Mouse (Mus musculus) heart, embryonic 11.5 days (tissue): ENCODE measurements at regions not wholly inside any gene's neighbourhood (a gene's known extent, or its start where the extent isn't known, plus 50 kb on each side); places are given as distances from the start of the nearest gene placed in this dataset.

Source experiments
- ATAC-seq: fragments of 200-750 bp; cut with Nextera tagmentation; replicated peaks from 2 replicates; pipeline ENCODE4 v1.8.0; 2017; ENCODE audit warnings: moderate library complexity; ENCODE audit not compliant: insufficient number of reproducible peaks, low FRiP score, low TSS enrichment
- H3K27ac ChIP-seq: fragments of 300-500 bp; sonication (generic); 2 replicates; pipeline ENCODE4 v1.5.1; 2014; ENCODE audit warnings: mild to moderate bottlenecking, low read depth, low read length
- H3K27me3 ChIP-seq: fragments of 300-500 bp; sonication (generic); 2 replicates; pipeline ENCODE4 v1.6.1; 2014; ENCODE audit warnings: mild to moderate bottlenecking, low read length, mixed read lengths; ENCODE audit not compliant: control insufficient read depth, insufficient read depth
- H3K36me3 ChIP-seq: fragments of 300-500 bp; sonication (generic); 2 replicates; pipeline ENCODE4 v1.6.1; 2014; ENCODE audit warnings: mild to moderate bottlenecking, low read length, moderate library complexity, mixed read lengths; ENCODE audit not compliant: control insufficient read depth, insufficient read depth
- H3K4me1 ChIP-seq: fragments of 300-500 bp; sonication (generic); 2 replicates; pipeline ENCODE4 v1.6.1; 2014; ENCODE audit warnings: low read length; ENCODE audit not compliant: control insufficient read depth, insufficient read depth
- H3K4me2 ChIP-seq: fragments of 300-500 bp; sonication (generic); 2 replicates; pipeline ENCODE4 v1.6.1; 2014; ENCODE audit warnings: mild to moderate bottlenecking, moderate library complexity
- H3K4me3 ChIP-seq: fragments of 300-500 bp; sonication (generic); 2 replicates; pipeline ENCODE4 v1.5.1; 2014; ENCODE audit warnings: low read depth, low read length
- H3K9ac ChIP-seq: fragments of 300-500 bp; sonication (generic); 2 replicates; pipeline ENCODE4 v1.6.1; 2014; ENCODE audit warnings: mild to moderate bottlenecking, low read depth, low read length, moderate library complexity
- H3K9me3 ChIP-seq: fragments of 300-500 bp; sonication (generic); replicated peaks from 2 replicates; pipeline ENCODE4 v1.6.1; 2016; ENCODE audit warnings: low read length; ENCODE audit not compliant: control insufficient read depth
- WGBS: fragments of 180-500 bp; shearing (Covaris S2); extraction: QIAGEN DNeasy Blood & Tissue Kit; methylation state at CpG from one replicate; pipeline ENCODE4 v1.1.7; 2014; ENCODE audit not compliant: insufficient replicate concordance; 5-methylcytosine and 5-hydroxymethylcytosine counted together

DNA sequence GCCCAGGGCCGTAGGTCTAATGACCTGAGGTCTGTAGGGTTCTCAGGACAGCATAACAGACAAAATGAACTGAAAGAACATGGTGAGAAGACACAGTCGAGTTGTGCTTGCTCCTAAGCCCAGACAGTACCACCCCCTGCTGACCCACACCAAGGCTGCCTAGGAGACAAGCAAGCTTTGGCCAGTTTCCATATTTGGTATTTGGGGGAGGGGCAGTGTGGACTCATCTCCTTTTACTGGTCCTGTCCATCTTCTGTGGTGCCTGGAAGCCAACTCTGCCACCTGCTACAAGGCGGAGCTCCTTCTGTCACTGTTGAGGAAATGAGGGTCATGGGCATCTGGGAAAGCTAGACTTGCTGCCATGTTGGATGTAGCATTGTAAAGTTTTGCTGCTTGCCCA is 68.9 kb downstream of the Tex29 start:
- no peaks in the 10 kb centered on the region for H3K9me3 ChIP-seq
- WGBS = 46% methylated on average over 3 of the region's 3 CpGs
- no peak overlapping the region for H3K9ac ChIP-seq
- no peak for ATAC-seq
- no peak overlapping the region for H3K4me2 ChIP-seq
- H3K27ac ChIP-seq = no peak overlapping the region
- no peaks in the 10 kb centered on the region for H3K4me1 ChIP-seq
- 0 out of 2 replicates have a peak, but pooled peaks cover 3% of the 10 kb centered on the region for H3K27me3 ChIP-seq
- H3K4me3 ChIP-seq = no peak overlapping the region
- H3K36me3 ChIP-seq = no peaks in the 10 kb centered on the region

DNA sequence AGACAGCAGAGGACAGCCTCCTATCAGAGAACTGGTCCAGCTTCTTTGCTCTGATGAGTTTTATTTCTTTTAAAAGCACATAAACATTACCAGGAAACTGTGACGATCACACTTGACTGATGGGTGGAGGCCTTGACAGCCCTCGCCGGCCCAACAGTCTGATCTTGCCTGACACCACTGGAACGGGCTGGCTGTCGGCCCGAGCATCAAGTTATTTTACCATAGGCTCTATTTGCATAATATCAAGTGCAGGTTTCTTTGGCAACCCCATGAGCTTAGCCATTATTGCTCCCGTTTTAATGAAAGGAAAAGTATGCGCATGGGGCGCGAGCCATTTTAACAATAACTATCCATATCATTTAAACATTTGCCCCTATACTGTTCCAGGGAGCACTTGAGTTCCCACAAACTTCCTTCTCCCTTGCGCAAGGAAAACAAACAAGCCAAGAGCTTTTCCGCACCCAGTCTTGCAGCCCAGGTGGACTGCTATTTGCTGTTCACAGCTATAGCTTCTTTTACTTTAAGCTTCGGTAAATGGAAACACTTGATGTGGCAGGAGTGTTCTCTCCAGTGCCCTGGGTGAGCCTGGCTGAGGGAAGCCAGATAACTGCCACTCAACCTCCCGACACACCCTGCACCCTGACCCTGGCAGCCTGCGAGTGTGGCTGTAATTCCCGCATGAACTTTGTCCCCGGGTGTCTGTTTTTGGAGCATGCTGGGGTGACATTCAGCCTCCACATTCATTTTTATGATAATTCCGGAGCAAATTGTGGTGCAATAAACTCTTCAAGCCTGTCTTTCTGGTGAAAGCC is 71.6 kb downstream of the Tex29 start:
- H3K4me2 ChIP-seq = no peak overlapping the region
- ATAC-seq = no peak
- H3K4me1 ChIP-seq = 0 out of 2 replicates have a peak, but pooled peaks cover 2% of the 10 kb centered on the region
- H3K4me3 ChIP-seq = no peak overlapping the region
- H3K27me3 ChIP-seq = 0 out of 2 replicates have a peak, but pooled peaks cover 3% of the 10 kb centered on the region
- H3K27ac ChIP-seq = no peak overlapping the region
- H3K9me3 ChIP-seq = no peaks in the 10 kb centered on the region
- H3K36me3 ChIP-seq = no peaks in the 10 kb centered on the region
- WGBS = 72% methylated on average over 18 of the region's 18 CpGs
- no peak overlapping the region for H3K9ac ChIP-seq

DNA sequence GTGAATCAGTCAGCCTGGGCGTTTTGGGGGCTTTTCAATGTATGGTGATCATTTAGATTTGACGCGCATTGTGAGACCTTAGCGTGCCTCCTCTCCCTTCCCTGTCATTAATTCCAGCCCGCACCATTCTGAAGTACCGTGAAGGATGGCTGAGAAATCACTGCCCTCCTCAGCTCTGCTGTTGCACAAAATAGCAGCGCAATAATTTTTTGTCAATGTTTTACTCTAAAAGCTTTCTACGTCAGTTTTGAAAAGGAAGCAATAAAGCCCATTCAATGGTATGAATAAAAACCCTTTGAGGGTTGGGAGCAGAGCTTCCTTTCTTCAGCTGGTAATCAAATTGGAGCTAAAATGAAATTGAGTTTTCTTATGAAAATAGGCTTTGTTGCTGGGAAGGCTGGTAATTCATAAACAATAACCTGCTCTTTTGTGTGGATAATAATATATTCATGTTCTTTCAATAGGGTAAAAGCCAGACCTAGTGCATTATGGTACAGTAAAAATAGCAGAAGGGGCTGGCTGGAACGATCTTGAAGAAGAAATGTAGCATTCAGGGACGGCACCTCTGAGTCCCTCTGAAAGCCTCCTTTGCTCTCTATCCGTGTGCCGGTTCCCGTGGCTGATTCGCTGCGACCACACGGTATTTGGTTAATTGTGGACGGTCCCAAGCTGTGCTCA is 72.3 kb downstream of the Tex29 start:
- H3K4me2 ChIP-seq = no peak overlapping the region
- no peak overlapping the region for H3K27ac ChIP-seq
- 0 out of 2 replicates have a peak, but pooled peaks cover 2% of the 10 kb centered on the region for H3K4me1 ChIP-seq
- H3K9me3 ChIP-seq = no peaks in the 10 kb centered on the region
- no peak overlapping the region for H3K4me3 ChIP-seq
- ATAC-seq = no peak
- WGBS = 83% methylated on average over 17 of the region's 17 CpGs
- H3K27me3 ChIP-seq = 0 out of 2 replicates have a peak, but pooled peaks cover 3% of the 10 kb centered on the region
- H3K9ac ChIP-seq = no peak overlapping the region
- no peaks in the 10 kb centered on the region for H3K36me3 ChIP-seq

DNA sequence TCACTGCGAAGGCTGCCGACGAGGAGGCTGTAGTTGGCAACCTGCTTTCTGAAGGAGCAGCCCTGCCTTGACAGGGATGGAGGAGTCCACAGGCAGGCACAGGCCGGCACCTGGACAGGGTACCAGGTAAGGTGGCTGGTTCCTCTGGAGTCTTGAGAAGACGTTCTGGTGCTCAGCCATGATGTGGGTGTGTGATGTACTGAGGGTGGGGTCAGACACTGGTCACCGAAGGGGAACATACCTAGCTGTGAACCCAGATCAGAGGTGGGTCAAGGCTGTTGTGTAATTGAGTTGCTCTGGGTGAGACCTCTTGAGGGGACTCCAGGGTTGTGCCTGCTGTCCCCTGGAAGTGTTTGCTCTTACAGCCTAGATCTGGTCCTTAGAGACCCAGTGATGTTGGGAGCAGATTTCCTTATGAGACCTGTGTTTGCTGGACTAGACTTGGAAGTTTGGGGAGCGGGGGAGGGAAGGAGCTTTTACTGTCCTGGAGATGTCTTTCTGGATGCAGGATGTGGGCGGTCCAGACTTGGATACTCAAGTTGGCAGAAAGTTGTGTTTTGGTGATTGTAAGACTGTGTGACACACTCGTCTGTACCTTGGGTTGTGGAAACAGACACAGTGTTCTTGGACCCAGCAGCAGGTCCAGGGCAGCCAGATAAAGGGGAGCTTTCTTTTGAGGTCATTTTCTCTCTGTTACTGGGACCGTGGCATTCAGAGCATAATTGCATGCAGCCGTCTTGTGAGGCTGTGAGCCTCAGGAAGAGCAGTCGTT is 73.0 kb downstream of the Tex29 start:
- no peak for ATAC-seq
- H3K27ac ChIP-seq = no peak overlapping the region
- WGBS = 66% methylated on average over 12 of the region's 12 CpGs
- H3K4me1 ChIP-seq = 0 out of 2 replicates have a peak, but pooled peaks cover 2% of the 10 kb centered on the region
- H3K4me2 ChIP-seq = no peak overlapping the region
- H3K4me3 ChIP-seq = no peak overlapping the region
- H3K27me3 ChIP-seq = 0 out of 2 replicates have a peak, but pooled peaks cover 3% of the 10 kb centered on the region
- H3K9ac ChIP-seq = no peak overlapping the region
- H3K36me3 ChIP-seq = no peaks in the 10 kb centered on the region
- H3K9me3 ChIP-seq = no peaks in the 10 kb centered on the region

DNA sequence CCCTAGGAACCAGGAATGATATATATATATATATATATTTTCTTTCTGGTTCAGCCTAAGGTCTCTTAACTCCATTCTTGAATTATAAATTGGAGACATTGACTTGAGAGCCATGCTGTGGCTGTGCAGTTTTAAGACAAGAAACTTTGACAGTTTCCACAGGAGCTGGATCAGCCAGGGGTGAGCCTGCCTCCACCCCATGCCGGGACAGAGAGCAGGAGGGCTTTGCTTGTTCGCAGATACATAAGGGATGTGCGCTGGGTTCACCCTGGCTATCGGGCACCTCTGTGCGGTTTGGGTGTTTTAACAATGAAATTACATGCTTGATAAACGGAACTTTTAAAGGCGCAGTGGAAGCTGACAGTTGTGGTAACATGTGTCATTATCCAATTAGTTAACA is 73.9 kb downstream of the Tex29 start:
- ATAC-seq = no peak
- Histone ChIP-seq H3K36me3 (no peaks in the 10 kb centered on the region), H3K27ac (no peak overlapping the region), H3K27me3 (0 out of 2 replicates have a peak, but pooled peaks cover 3% of the 10 kb centered on the region), H3K4me1 (0 out of 2 replicates have a peak, but pooled peaks cover 2% of the 10 kb centered on the region), H3K4me2 (no peak overlapping the region), H3K9ac (no peak overlapping the region), H3K9me3 (no peaks in the 10 kb centered on the region), H3K4me3 (no peak overlapping the region)
- WGBS = 74% methylated on average over 7 of the region's 7 CpGs

DNA sequence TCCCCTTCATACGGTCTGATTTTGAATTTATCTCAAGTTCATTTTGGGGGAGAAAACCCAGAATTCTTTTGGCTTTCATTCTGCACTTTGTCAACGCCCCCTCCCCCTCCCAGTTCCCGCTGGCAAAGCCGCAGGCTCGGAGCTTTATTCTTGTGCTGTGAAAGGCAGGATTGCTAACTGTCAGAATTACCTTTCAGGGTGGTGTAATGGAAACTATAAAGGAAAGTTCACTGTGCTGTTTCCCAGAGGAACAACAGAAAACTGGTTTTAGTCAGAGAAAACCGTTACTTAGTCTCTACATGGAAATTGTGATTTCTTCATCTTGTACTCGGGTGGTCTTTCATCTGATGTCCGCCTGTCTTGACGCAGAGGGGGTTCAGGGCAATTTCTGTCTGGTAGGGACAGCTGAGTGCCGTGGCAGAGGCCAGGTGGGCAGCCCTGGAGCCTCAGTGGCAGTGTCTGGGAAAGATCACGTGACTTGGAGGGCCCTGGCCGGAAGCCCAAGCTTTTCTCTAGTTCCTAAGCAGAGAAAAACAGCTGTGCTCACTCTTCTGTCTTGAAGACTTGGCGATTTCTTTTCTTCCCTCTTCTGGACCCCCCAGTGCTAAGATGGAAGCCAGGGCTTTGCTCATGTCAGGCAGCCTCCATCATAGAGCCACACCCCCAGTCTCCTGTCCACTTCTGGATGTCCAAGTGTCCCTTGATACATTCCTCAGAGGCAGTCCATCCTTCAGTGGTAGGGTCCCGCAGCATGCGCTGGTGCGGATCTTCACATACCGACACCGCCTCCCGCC is 74.6 kb downstream of the Tex29 start:
- WGBS = 52% methylated on average over 19 of the region's 19 CpGs
- H3K4me3 ChIP-seq = no peak overlapping the region

DNA sequence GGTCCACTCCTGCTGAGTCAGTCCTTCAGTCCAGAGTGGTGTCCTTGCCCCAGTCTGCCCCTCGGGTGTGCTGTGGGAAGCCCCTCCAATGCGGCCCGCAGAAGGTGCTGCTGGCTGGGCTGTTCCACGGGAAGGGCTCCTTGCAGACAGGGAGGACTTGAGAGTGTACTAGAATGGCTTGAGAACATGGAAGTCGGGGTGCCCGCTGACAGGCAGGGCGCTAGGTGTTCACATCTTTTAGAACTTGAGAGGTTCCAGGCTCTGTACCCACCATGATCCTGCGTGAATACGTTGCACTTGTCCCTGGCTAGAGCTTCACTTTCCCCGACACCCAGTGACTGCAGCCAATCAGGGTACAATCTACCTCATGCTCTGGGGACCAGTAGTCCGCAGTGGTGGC is 75.4 kb downstream of the Tex29 start:
- Histone ChIP-seq H3K27me3 (0 out of 2 replicates have a peak, but pooled peaks cover 3% of the 10 kb centered on the region), H3K4me3 (no peak overlapping the region), H3K9me3 (no peaks in the 10 kb centered on the region), H3K4me1 (0 out of 2 replicates have a peak, but pooled peaks cover 2% of the 10 kb centered on the region), H3K9ac (no peak overlapping the region), H3K4me2 (no peak overlapping the region), H3K27ac (no peak overlapping the region), H3K36me3 (no peaks in the 10 kb centered on the region)
- 83% methylated on average over 11 of the region's 11 CpGs for WGBS
- ATAC-seq = no peak

More for the DNA sequence above, 74.6 kb downstream of the Tex29 start:
- Histone ChIP-seq H3K36me3 (no peaks in the 10 kb centered on the region), H3K9me3 (no peaks in the 10 kb centered on the region), H3K4me2 (0 out of 2 replicates have a peak overlapping the region, but pooled peaks have one; percentile 11), H3K27me3 (0 out of 2 replicates have a peak, but pooled peaks cover 3% of the 10 kb centered on the region), H3K27ac (no peak overlapping the region), H3K4me1 (0 out of 2 replicates have a peak, but pooled peaks cover 2% of the 10 kb centered on the region), H3K9ac (no peak overlapping the region)
- no peak for ATAC-seq
